Mouse (Mus musculus) neural tube, embryonic 12.5 days (tissue): ENCODE measurements around the gene Il3. TPM values are rescaled to one million over a fixed set of nuclear protein-coding genes. Genes with fewer than 3 reads are reported as not detected.

ENCODE experiments used
- ATAC-seq: fragments of 200-750 bp; cut with Nextera tagmentation; 2 replicates; pipeline ENCODE4 v1.8.0; 2017; ENCODE audit warnings: low read depth, mild to moderate bottlenecking, moderate TSS enrichment, moderate library complexity; ENCODE audit not compliant: low FRiP score
- H3K27ac ChIP-seq: fragments of 300-500 bp; sonication (generic); 2 replicates; pipeline ENCODE4 v1.5.1; 2016
- H3K27me3 ChIP-seq: fragments of 300-500 bp; sonication (generic); replicated peaks from 2 replicates; pipeline ENCODE4 v1.6.1; 2016; ENCODE audit warnings: mild to moderate bottlenecking
- H3K36me3 ChIP-seq: fragments of 300-500 bp; sonication (generic); 2 replicates; pipeline ENCODE4 v1.6.1; 2016; ENCODE audit warnings: mild to moderate bottlenecking
- H3K4me1 ChIP-seq: fragments of 300-500 bp; sonication (generic); 2 replicates; pipeline ENCODE4 v1.6.1; 2016
- H3K4me2 ChIP-seq: fragments of 300-500 bp; sonication (generic); replicated peaks from 2 replicates; pipeline ENCODE4 v1.6.1; 2016; ENCODE audit warnings: mild to moderate bottlenecking
- H3K4me3 ChIP-seq: fragments of 300-500 bp; sonication (generic); 2 replicates; pipeline ENCODE4 v1.5.1; 2016
- H3K9ac ChIP-seq: fragments of 300-500 bp; sonication (generic); 2 replicates; pipeline ENCODE4 v1.6.1; 2016; ENCODE audit warnings: mild to moderate bottlenecking
- H3K9me3 ChIP-seq: fragments of 300-500 bp; sonication (generic); 2 replicates; pipeline ENCODE4 v1.6.1; 2016; ENCODE audit warnings: mild to moderate bottlenecking
- WGBS: fragments of 180-500 bp; shearing (Covaris S2); methylation state at CpG from one replicate; pipeline ENCODE4 v1.1.7; 2016; 5-methylcytosine and 5-hydroxymethylcytosine counted together
- polyA plus RNA-seq: library from polyadenylated mRNA; unstranded; fragments of >200 nt; fragmentation: Nextera tagmentation; extraction: Ambion mirVana; gene quantifications from 2 replicates; pipeline ENCODE4 v1.2.1, GENCODE M21; 2016

Il3 gene
- polyA plus RNA-seq, 1 experiment from 2014 or later = not detected

GRCm38 (mm10) chr11:54264542-54264941 is 2.5 kb downstream of the Il3 start:
- Histone ChIP-seq H3K27ac (no peak overlapping the region), H3K36me3 (no peaks in the 10 kb centered on the region), H3K27me3 (no peaks in the 10 kb centered on the region), H3K4me2 (no peak overlapping the region), H3K9ac (no peak overlapping the region), H3K9me3 (no peaks in the 10 kb centered on the region), H3K4me3 (no peak overlapping the region), H3K4me1 (no peaks in the 10 kb centered on the region)
- no peak for ATAC-seq
- WGBS = 54% methylated on average over 2 of the region's 2 CpGs

DNA sequence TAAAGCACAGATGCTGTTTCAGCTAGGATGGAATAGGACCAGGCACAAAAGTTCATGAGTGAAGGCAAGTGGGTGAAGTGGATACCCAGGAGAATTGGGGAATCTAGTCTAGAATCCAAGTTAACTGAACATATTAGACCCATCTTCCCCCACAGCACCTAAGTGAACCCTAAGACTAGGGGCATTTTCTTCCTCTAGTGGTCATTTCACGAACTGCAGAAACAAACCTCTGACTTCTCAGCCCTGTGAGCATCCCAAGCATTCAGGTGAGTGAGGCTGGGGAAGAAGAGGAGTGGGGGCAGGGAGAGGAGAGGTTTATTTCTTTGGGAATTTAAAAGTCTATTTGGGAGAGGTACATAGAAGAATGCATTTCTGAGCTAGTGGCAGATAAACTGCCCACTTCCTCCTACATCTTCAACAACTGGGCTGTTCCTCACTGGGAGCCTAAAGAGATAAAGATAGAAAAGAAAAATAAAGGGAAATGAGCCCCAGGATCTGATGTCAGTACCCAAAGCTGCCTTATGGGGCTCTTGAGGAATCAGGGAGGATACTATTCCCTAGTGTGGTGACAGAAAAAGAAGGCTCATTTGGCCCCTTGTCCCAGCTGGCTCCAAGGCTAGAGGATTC is 3.6 kb downstream of the Il3 start:
- Histone ChIP-seq H3K4me2 (no peak overlapping the region), H3K27me3 (no peaks in the 10 kb centered on the region), H3K4me3 (no peak overlapping the region), H3K36me3 (no peaks in the 10 kb centered on the region), H3K4me1 (no peaks in the 10 kb centered on the region), H3K9me3 (no peaks in the 10 kb centered on the region), H3K27ac (no peak overlapping the region), H3K9ac (no peak overlapping the region)
- 17% methylated on average over 1 of the region's 1 CpGs for WGBS
- no peak for ATAC-seq

DNA sequence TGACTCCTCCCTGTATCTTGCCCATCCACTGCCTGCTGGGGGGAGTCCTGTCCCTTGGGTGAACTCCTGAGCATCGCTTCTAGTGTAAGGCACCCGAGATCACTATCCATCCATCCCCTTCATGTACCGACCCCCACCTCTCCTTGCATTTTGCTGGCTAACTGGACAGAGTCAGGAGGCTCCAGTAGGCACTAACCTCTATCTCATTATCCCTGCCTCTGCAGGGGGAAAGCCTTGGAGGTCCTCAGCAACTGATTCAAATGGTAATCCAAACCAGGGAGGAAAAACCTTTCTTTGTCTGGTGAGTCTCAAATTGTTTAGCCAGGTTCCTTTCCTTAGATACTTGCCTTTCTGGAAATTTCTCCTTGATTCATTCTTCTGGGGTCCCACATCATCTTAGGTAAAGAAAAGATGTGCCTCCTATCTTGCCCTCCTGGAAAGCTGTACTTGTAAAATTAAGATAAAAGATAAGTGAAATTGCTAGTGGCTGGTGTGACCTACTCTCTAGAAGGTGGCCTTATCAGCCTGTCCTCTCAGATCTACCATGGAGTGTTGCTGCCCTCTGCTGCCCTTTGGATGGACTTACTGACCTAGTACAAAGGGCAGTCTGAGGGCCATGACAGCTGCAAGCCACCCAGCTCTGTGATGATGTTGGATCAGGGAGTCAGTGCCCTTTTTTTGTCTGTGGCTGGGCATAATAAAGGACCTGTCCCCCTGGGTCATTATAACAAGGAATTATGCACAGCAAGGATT is 10.3 kb downstream of the Il3 start:
- no peak overlapping the region for H3K4me3 ChIP-seq
- H3K4me2 ChIP-seq = no peak overlapping the region
- H3K9ac ChIP-seq = no peak overlapping the region
- H3K4me1 ChIP-seq = no peaks in the 10 kb centered on the region
- H3K36me3 ChIP-seq = no peaks in the 10 kb centered on the region
- WGBS = 64% methylated on average over 3 of the region's 3 CpGs
- no peak overlapping the region for H3K27ac ChIP-seq
- peak; percentile 74; the same call in 1 of the 2 replicates for ATAC-seq
- H3K27me3 ChIP-seq = no peaks in the 10 kb centered on the region
- H3K9me3 ChIP-seq = no peaks in the 10 kb centered on the region

DNA sequence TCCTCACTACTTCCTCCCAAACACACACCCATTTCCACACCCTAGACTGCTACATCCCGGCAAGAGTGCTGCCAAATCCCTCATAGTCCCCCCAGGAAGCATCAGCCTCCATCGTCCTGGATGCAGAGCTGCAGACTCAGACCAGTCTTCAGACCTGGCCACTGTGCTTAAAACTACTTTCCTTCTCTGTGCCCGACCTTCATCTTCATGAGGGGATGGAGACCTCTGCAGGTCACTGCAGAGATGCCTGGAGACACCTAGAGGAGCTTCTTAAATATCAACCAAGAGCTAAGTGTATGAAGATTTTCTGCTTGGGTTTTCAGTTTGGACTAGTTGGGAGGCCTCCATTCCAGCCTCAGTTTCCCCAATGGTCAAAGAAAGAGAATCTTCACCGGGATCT is 13.0 kb downstream of the Il3 start:
- no peak overlapping the region for H3K27ac ChIP-seq
- H3K9me3 ChIP-seq = no peaks in the 10 kb centered on the region
- no peaks in the 10 kb centered on the region for H3K36me3 ChIP-seq
- H3K4me1 ChIP-seq = no peaks in the 10 kb centered on the region
- 63% methylated on average over 4 of the region's 4 CpGs for WGBS
- H3K27me3 ChIP-seq = no peaks in the 10 kb centered on the region
- H3K4me3 ChIP-seq = no peak overlapping the region
- no peak overlapping the region for H3K9ac ChIP-seq
- no peak for ATAC-seq
- H3K4me2 ChIP-seq = no peak overlapping the region

GRCm38 (mm10) chr11:54250575-54250974 is 16.5 kb downstream of the Il3 start:
- no peaks in the 10 kb centered on the region for H3K9me3 ChIP-seq
- no peak overlapping the region for H3K4me3 ChIP-seq
- no peaks in the 10 kb centered on the region for H3K4me1 ChIP-seq
- no peaks in the 10 kb centered on the region for H3K36me3 ChIP-seq
- H3K9ac ChIP-seq = no peak overlapping the region
- ATAC-seq = no peak
- H3K4me2 ChIP-seq = no peak overlapping the region
- no peaks in the 10 kb centered on the region for H3K27me3 ChIP-seq
- WGBS = 92% methylated on average over 11 of the region's 11 CpGs
- no peak overlapping the region for H3K27ac ChIP-seq

DNA sequence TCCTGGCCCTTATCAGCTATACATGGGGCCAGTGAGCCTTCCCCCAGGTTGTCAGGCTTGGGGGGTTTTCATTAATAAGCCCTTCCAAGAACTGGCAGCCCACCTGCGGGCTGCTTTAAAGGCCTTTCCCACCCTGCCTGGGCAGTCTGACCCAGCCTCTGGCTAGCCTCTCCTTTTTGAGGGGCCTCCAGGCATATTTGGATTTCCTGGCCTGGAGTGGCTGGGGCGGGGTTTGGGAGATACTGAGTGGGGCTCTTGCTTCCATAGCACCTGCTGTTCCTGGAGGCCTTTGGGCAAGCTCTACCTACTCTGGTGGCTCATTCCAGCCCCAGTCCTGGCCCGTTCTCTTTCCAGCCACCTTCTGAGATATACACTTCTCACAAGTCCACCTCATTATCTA is 17.3 kb downstream of the Il3 start:
- no peak overlapping the region for H3K4me3 ChIP-seq
- 86% methylated on average over 3 of the region's 3 CpGs for WGBS
- no peak overlapping the region for H3K4me2 ChIP-seq
- H3K27me3 ChIP-seq = no peaks in the 10 kb centered on the region
- H3K9ac ChIP-seq = no peak overlapping the region
- H3K9me3 ChIP-seq = no peaks in the 10 kb centered on the region
- H3K36me3 ChIP-seq = no peaks in the 10 kb centered on the region
- H3K4me1 ChIP-seq = no peaks in the 10 kb centered on the region
- no peak for ATAC-seq
- no peak overlapping the region for H3K27ac ChIP-seq

- no peaks in the 10 kb centered on the region for H3K27me3 ChIP-seq
- no peaks in the 10 kb centered on the region for H3K4me1 ChIP-seq
- WGBS = 75% methylated on average over 11 of the region's 11 CpGs
- H3K4me3 ChIP-seq = no peak within 1 kb of the TSS
- no peaks in the 10 kb centered on the region for H3K36me3 ChIP-seq
- H3K27ac ChIP-seq = no peak within 1 kb of the TSS
- no peak for ATAC-seq
- no peak within 1 kb of the TSS for H3K9ac ChIP-seq
- no peak within 1 kb of the TSS for H3K4me2 ChIP-seq
- no peaks in the 10 kb centered on the region for H3K9me3 ChIP-seq
These were observed 17.9 kb downstream of the Il3 start, which contains the start of gene Csf2 for GRCm38 (mm10) chr11:54248940-54249717. Gene Csf2, minus strand, starts transcription at chr11:54249667.

GRCm38 (mm10) chr11:54247251-54247950 is 19.7 kb downstream of the Il3 start:
- Histone ChIP-seq H3K4me3 (no peak overlapping the region), H3K27me3 (no peaks in the 10 kb centered on the region), H3K4me1 (no peaks in the 10 kb centered on the region), H3K36me3 (no peaks in the 10 kb centered on the region), H3K9ac (no peak overlapping the region), H3K4me2 (no peak overlapping the region), H3K27ac (no peak overlapping the region), H3K9me3 (no peaks in the 10 kb centered on the region)
- no peak for ATAC-seq
- WGBS = 82% methylated on average over 10 of the region's 10 CpGs

DNA sequence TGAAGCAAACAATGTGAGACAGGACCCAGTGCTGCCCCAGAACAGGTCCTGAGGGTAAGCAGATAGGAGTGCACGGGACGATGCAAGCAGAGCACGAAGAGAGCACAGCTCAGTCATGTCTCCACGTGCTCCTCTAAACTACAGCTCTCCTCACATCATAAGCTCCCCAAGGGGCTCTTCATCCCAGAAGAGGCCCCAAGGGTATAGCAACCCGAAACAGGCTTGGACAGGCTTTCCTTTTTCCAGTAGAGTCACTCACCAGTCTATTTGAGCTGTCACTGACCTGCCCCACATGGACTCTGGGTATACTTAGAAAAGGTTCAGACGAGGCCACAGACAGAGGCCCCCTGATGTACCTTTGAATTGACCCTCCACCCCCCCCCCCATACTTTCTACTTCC is 22.6 kb downstream of the Il3 start:
- H3K36me3 ChIP-seq = no peaks in the 10 kb centered on the region
- H3K9me3 ChIP-seq = no peaks in the 10 kb centered on the region
- H3K4me3 ChIP-seq = no peak overlapping the region
- no peak overlapping the region for H3K27ac ChIP-seq
- no peaks in the 10 kb centered on the region for H3K27me3 ChIP-seq
- WGBS = 77% methylated on average over 6 of the region's 6 CpGs
- ATAC-seq = no peak
- H3K9ac ChIP-seq = no peak overlapping the region
- no peak overlapping the region for H3K4me2 ChIP-seq
- no peaks in the 10 kb centered on the region for H3K4me1 ChIP-seq

GRCm38 (mm10) chr11:54242494-54242893 is 24.6 kb downstream of the Il3 start:
- 88% methylated on average over 3 of the region's 3 CpGs for WGBS
- Histone ChIP-seq H3K27ac (no peak overlapping the region), H3K36me3 (no peaks in the 10 kb centered on the region), H3K9me3 (no peaks in the 10 kb centered on the region), H3K27me3 (no peaks in the 10 kb centered on the region), H3K4me3 (no peak overlapping the region), H3K4me1 (no peaks in the 10 kb centered on the region), H3K4me2 (no peak overlapping the region), H3K9ac (no peak overlapping the region)
- ATAC-seq = no peak

GRCm38 (mm10) chr11:54236939-54237338 is 30.1 kb downstream of the Il3 start:
- H3K36me3 ChIP-seq = no peaks in the 10 kb centered on the region
- no peaks in the 10 kb centered on the region for H3K9me3 ChIP-seq
- 83% methylated on average over 2 of the region's 2 CpGs for WGBS
- H3K27ac ChIP-seq = no peak overlapping the region
- H3K4me1 ChIP-seq = no peaks in the 10 kb centered on the region
- H3K9ac ChIP-seq = no peak overlapping the region
- H3K4me2 ChIP-seq = no peak overlapping the region
- H3K27me3 ChIP-seq = no peaks in the 10 kb centered on the region
- ATAC-seq = no peak
- H3K4me3 ChIP-seq = no peak overlapping the region

DNA sequence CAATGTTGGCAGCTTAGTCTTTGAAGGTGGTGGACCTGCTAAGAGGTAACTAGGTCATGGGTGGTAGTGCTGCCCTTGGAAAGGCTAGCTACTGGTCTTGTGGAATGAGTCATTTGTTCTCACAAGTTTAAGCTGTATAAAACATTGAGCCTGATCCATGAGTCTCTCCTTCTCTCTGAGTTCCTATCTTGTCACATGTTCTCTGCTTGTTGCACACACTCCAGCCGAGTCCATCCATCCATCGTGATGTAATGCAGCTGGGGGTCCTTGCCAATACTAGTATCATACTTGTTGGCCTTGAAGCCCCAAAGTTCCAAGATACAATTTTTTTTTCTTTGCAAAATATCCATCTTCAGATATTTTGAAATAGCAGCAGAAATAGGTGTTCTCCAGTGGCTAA is 39.6 kb downstream of the Il3 start:
- Histone ChIP-seq H3K4me1 (no peaks in the 10 kb centered on the region), H3K4me2 (no peak overlapping the region), H3K4me3 (no peak overlapping the region), H3K9ac (no peak overlapping the region), H3K36me3 (no peaks in the 10 kb centered on the region), H3K27me3 (no peaks in the 10 kb centered on the region), H3K9me3 (no peaks in the 10 kb centered on the region), H3K27ac (no peak overlapping the region)
- ATAC-seq = no peak
- 90% methylated on average over 2 of the region's 2 CpGs for WGBS
